Mouse (Mus musculus): ENCODE data around the gene Gm595. TPM values are rescaled to one million over a fixed set of nuclear protein-coding genes. Genes with fewer than 3 reads are reported as not detected.

The Gm595 gene
- total RNA-seq (2014; rRNA removed) (not detected in 2 replicates), polyA plus RNA-seq (2015; fragmentation: Nextera tagmentation; extraction: Ambion mirVana) (not detected in 2 replicates)

DNA sequence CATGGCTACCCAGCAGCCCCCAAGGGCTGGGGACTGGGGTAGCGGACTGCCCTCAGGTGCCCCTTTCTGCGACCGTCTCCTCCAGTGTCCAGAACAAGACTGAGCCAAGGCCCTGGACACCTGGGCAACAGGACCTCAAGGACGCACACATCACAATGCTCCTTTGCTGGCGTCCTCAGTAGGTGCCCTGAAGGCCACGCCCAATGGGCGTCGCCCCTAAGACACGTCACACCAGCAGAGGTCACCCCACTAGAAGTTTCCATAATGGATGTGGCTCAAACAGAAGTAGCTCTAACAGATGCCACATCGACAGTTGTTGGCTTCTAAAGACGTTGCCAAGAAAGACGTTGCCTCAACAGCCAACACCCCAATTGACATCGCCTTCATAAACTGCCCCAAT is at the start of gene Gm595:
Gene Gm595 (minus strand): TSS at position 101 of the 400 bp plus-strand sequence.
- DNase-seq (ENCODE audit: low spot score) (no peak), ATAC-seq (ENCODE audit: low FRiP score) (no peak)
- no peaks in the 10 kb centered on the region for H3K36me3 ChIP-seq (ENCODE audit: insufficient read depth, low read length)
- H3K4me1 ChIP-seq (ENCODE audit: insufficient read depth, low read length), result no peaks in the 10 kb centered on the region
- H3K27ac ChIP-seq (ENCODE audit: low read depth, low read length), result no peak within 1 kb of the TSS
- WGBS, result 86% methylated on average over 13 of the region's 13 CpGs
- TF ChIP-seq CTCF (IDR thresholded peaks at IDR 0.05), result no peak
- H3K27me3 ChIP-seq (ENCODE audit: insufficient read depth, low read length), result no peaks in the 10 kb centered on the region
- H3K4me3 ChIP-seq (ENCODE audit: low read depth, low read length), result no peak within 1 kb of the TSS
- H3K4me2 ChIP-seq (ENCODE audit: low read depth, low read length, poor library complexity, severe bottlenecking), result no peak within 1 kb of the TSS
- no peak within 1 kb of the TSS for H3K9ac ChIP-seq (replicated peaks; ENCODE audit: low read length, poor library complexity, severe bottlenecking)
- no peaks in the 10 kb centered on the region for H3K9me3 ChIP-seq (ENCODE audit: low read length)

DNA sequence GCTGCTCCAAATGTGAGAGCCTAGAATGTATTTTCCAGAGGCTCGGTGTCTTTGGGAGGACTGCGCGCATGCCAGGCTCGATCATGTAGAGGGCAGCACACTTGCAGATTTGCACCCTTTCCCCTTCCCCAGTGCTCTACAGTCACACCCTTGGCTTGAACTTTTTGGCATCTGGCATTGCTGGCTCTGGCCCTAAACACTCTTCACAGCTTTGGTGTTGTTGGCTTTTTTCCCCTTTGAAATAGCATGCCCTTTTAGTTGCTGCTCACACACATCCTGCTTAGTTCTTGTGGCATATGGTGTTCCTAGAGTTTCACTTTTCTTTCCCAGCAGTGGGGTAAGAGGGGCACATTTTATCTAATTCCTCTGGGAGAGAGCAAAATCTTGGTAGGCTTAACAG is 30.9 kb upstream of the Gm595 start:
- Histone ChIP-seq H3K27me3 (ENCODE audit: insufficient read depth, low read length) (no peaks in the 10 kb centered on the region), H3K9ac (replicated peaks; ENCODE audit: low read length, poor library complexity, severe bottlenecking) (no peak overlapping the region), H3K36me3 (ENCODE audit: insufficient read depth, low read length) (no peaks in the 10 kb centered on the region), H3K4me1 (ENCODE audit: insufficient read depth, low read length) (no peaks in the 10 kb centered on the region), H3K4me2 (ENCODE audit: low read depth, low read length, poor library complexity, severe bottlenecking) (no peak overlapping the region), H3K27ac (ENCODE audit: low read depth, low read length) (no peak overlapping the region), H3K4me3 (ENCODE audit: low read depth, low read length) (no peak overlapping the region), H3K9me3 (ENCODE audit: low read length) (no peaks in the 10 kb centered on the region)
- no peak for ATAC-seq (ENCODE audit: low FRiP score)
- no peak for TF ChIP-seq CTCF (IDR thresholded peaks at IDR 0.05)
- 90% methylated on average over 4 of the region's 4 CpGs for whole genome bisulfite sequencing
- peak; percentile 19 for DNase-seq (ENCODE audit: low spot score)

DNA sequence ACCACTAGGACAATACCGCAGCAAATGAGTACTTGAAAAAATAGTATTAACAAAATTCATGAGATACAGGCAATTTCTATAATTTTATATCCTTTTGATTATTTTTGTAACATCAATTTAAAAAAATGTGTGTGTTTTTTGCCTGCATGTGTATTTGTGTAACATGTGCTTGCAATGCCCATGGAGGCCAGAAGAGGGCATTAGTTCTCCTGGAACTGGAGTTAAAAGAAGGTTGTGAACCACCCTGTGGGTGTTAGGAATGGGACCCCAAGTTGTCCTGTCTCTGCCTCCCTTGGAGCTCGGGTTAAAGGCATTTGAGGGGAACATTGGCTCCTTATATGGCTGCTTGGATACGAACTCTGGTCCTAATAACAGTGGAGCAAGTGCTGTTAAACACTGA is 26.2 kb upstream of the Gm595 start:
- H3K27me3 ChIP-seq (ENCODE audit: insufficient read depth, low read length), result no peaks in the 10 kb centered on the region
- ATAC-seq (ENCODE audit: low FRiP score), result no peak
- H3K9ac ChIP-seq (replicated peaks; ENCODE audit: low read length, poor library complexity, severe bottlenecking), result no peak overlapping the region
- H3K4me2 ChIP-seq (ENCODE audit: low read depth, low read length, poor library complexity, severe bottlenecking), result no peak overlapping the region
- no peak for DNase-seq (ENCODE audit: low spot score)
- no peak overlapping the region for H3K27ac ChIP-seq (ENCODE audit: low read depth, low read length)
- H3K9me3 ChIP-seq (ENCODE audit: low read length), result no peaks in the 10 kb centered on the region
- H3K36me3 ChIP-seq (ENCODE audit: insufficient read depth, low read length), result no peaks in the 10 kb centered on the region
- TF ChIP-seq CTCF (IDR thresholded peaks at IDR 0.05), result peak; percentile 37
- no peaks in the 10 kb centered on the region for H3K4me1 ChIP-seq (ENCODE audit: insufficient read depth, low read length)
- H3K4me3 ChIP-seq (ENCODE audit: low read depth, low read length), result no peak overlapping the region
- 83% methylated on average over 3 of the region's 3 CpGs for WGBS

DNA sequence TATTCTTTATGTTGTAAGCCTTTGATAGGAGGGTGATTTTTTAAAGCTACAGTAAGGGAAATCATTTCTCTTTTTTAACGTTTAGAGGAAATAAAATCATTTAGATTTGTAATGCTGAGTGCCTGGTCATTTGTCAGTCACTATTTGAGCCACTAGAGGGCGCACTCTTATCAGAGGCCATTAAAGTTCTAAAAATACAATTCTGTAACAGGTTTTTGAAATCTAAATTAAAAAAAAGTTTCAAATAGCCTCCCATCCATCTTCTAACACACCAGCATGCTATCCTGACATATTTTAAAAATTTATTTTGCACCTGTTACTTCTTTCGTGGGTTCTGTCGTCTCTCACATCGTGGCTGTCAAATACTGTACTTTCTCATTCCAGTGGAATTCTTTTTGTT is 22.0 kb upstream of the Gm595 start:
- H3K27me3 ChIP-seq (ENCODE audit: insufficient read depth, low read length), result no peaks in the 10 kb centered on the region
- no peak overlapping the region for H3K27ac ChIP-seq (ENCODE audit: low read depth, low read length)
- no peak overlapping the region for H3K9ac ChIP-seq (replicated peaks; ENCODE audit: low read length, poor library complexity, severe bottlenecking)
- DNase-seq (ENCODE audit: low spot score), result peak; percentile 22
- ATAC-seq (ENCODE audit: low FRiP score), result no peak
- 54% methylated on average over 5 of the region's 5 CpGs for WGBS
- TF ChIP-seq CTCF (IDR thresholded peaks at IDR 0.05), result peak; percentile 73
- no peaks in the 10 kb centered on the region for H3K9me3 ChIP-seq (ENCODE audit: low read length)
- H3K36me3 ChIP-seq (ENCODE audit: insufficient read depth, low read length), result no peaks in the 10 kb centered on the region
- no peak overlapping the region for H3K4me3 ChIP-seq (ENCODE audit: low read depth, low read length)
- no peak overlapping the region for H3K4me2 ChIP-seq (ENCODE audit: low read depth, low read length, poor library complexity, severe bottlenecking)
- no peaks in the 10 kb centered on the region for H3K4me1 ChIP-seq (ENCODE audit: insufficient read depth, low read length)

DNA sequence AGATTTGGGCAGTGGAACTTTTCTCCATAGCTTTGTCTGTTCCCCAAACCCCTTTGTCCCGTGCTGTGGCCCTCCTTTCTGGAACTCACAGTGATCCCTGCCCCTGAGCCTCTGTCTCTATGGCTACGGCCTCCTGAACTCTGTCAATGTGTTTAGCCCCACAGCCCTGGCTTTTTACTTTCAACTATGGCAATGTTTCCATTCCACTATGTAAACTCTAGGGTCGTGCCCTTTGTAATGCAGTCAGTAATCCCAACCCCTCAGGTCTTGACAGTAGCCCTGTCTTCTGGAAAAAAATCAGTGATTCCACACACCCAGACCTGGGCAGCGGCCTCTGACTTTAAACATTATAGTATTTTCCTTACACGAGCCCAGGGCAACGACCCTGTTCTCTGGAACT is 19.3 kb upstream of the Gm595 start:
- no peak overlapping the region for H3K4me3 ChIP-seq (ENCODE audit: low read depth, low read length)
- H3K27me3 ChIP-seq (ENCODE audit: insufficient read depth, low read length), result no peaks in the 10 kb centered on the region
- no peak for TF ChIP-seq CTCF (IDR thresholded peaks at IDR 0.05)
- no peak overlapping the region for H3K9ac ChIP-seq (replicated peaks; ENCODE audit: low read length, poor library complexity, severe bottlenecking)
- DNase-seq (ENCODE audit: low spot score), result no peak
- no peak overlapping the region for H3K27ac ChIP-seq (ENCODE audit: low read depth, low read length)
- H3K9me3 ChIP-seq (ENCODE audit: low read length), result no peaks in the 10 kb centered on the region
- H3K4me2 ChIP-seq (ENCODE audit: low read depth, low read length, poor library complexity, severe bottlenecking), result no peak overlapping the region
- ATAC-seq (ENCODE audit: low FRiP score), result no peak
- no peaks in the 10 kb centered on the region for H3K36me3 ChIP-seq (ENCODE audit: insufficient read depth, low read length)
- WGBS, result 51% methylated on average over 6 of the region's 6 CpGs
- no peaks in the 10 kb centered on the region for H3K4me1 ChIP-seq (ENCODE audit: insufficient read depth, low read length)

DNA sequence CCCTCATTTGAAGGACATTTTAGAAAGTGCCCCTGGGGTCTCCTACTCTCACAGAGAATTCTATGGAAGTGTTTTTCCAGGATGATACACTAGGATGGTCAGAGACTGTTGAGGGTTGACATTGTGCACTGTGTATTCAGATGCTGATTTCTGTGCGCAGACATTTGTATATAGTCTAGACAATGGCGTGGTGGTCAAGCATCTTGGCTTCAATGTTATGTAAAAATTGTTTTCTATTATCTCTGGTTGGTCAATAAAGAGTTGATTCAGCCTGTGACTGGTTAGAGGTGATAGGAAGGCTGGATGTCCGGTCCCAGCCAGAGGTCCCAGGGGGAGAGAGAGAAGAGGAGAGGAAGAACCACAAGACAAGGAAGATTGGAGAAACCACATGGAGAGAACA is 16.4 kb upstream of the Gm595 start:
- WGBS, result 79% methylated on average over 3 of the region's 3 CpGs
- TF ChIP-seq CTCF (IDR thresholded peaks at IDR 0.05), result no peak

More for the DNA sequence above, 16.4 kb upstream of the Gm595 start:
- Histone ChIP-seq H3K27me3 (ENCODE audit: insufficient read depth, low read length) (no peaks in the 10 kb centered on the region), H3K4me3 (ENCODE audit: low read depth, low read length) (no peak overlapping the region), H3K4me1 (ENCODE audit: insufficient read depth, low read length) (no peaks in the 10 kb centered on the region), H3K9me3 (ENCODE audit: low read length) (no peaks in the 10 kb centered on the region), H3K9ac (replicated peaks; ENCODE audit: low read length, poor library complexity, severe bottlenecking) (no peak overlapping the region), H3K27ac (ENCODE audit: low read depth, low read length) (no peak overlapping the region), H3K4me2 (ENCODE audit: low read depth, low read length, poor library complexity, severe bottlenecking) (no peak overlapping the region), H3K36me3 (ENCODE audit: insufficient read depth, low read length) (no peaks in the 10 kb centered on the region)
- no peak for DNase-seq (ENCODE audit: low spot score)
- ATAC-seq (ENCODE audit: low FRiP score), result no peak

Measured in midbrain, postnatal 0 days (tissue).